In genomic region chr14:122901715-122902114, GRCm38 (mm10) we compare ENCODE assay signal across 10 mouse cellular contexts. TPM values are rescaled to one million over a fixed set of nuclear protein-coding genes. Genes with fewer than 3 reads are reported as not detected.
A peak's percentile ranks its signal among the peaks of the same experiment; 100 is the strongest.
DNase-seq lines count a peak whose midpoint lies in the region; ATAC-seq and TF ChIP-seq lines count a peak whose summit lies in the region.
"Had no signal": no experiment of that assay in that cellular context is flagged by ENCODE, and none has a peak within 500 bp of the region (broad histone marks: within the 10 kb centered on the region; RNA-seq: fewer than 3 reads in every experiment).

No protein-coding gene starts in this region.

- no peaks in the 10 kb centered on the region for H3K27me3 ChIP-seq in hindbrain, postnatal 0 days (ENCODE audit: insufficient read depth, low read length)
- no peaks in the 10 kb centered on the region for H3K27me3 ChIP-seq in hindbrain, embryonic 10.5 days (ENCODE audit: insufficient read depth, poor library complexity, severe bottlenecking)
- H3K27me3 ChIP-seq in liver, embryonic 12.5 days (replicated peaks) = no peaks in the 10 kb centered on the region
- H3K27me3 ChIP-seq in intestine, embryonic 15.5 days (replicated peaks) = no peaks in the 10 kb centered on the region
- H3K27me3 ChIP-seq: limb, embryonic 12.5 days; lung, embryonic 15.5 days had no signal

- H3K36me3 ChIP-seq in hindbrain, postnatal 0 days (ENCODE audit: insufficient read depth, low read length) = no peaks in the 10 kb centered on the region
- H3K36me3 ChIP-seq in hindbrain, embryonic 10.5 days = no peaks in the 10 kb centered on the region
- H3K36me3 ChIP-seq in liver, embryonic 12.5 days = peaks cover 4% of the 10 kb centered on the region; the same call in 1 of the 2 replicates
- no peaks in the 10 kb centered on the region for H3K36me3 ChIP-seq in intestine, embryonic 15.5 days
- H3K36me3 ChIP-seq: limb, embryonic 12.5 days; lung, embryonic 15.5 days had no signal

- no peak overlapping the region for H3K4me2 ChIP-seq in hindbrain, postnatal 0 days (ENCODE audit: low read depth, low read length)
- H3K4me2 ChIP-seq in liver, embryonic 12.5 days = no peak overlapping the region
- H3K4me2 ChIP-seq in intestine, embryonic 15.5 days (replicated peaks) = peak overlapping the region; percentile 18; the same call in 1 of the 2 replicates
- H3K4me2 ChIP-seq: limb, embryonic 12.5 days; lung, embryonic 15.5 days had no signal

- no peak for TF ChIP-seq CTCF in hindbrain, postnatal 0 days (IDR thresholded peaks at IDR 0.05; ENCODE audit: low read depth)

- H3K4me3 ChIP-seq in hindbrain, postnatal 0 days (ENCODE audit: low read length) = no peak overlapping the region
- no peak overlapping the region for H3K4me3 ChIP-seq in hindbrain, embryonic 10.5 days
- H3K4me3 ChIP-seq in liver, embryonic 12.5 days = no peak overlapping the region
- H3K4me3 ChIP-seq in intestine, embryonic 15.5 days (replicated peaks) = no peak overlapping the region
- H3K4me3 ChIP-seq: limb, embryonic 12.5 days; lung, embryonic 15.5 days had no signal

- peak overlapping the region; percentile 20; the same call in 1 of the 2 replicates for H3K27ac ChIP-seq in hindbrain, postnatal 0 days
- H3K27ac ChIP-seq in hindbrain, embryonic 10.5 days = no peak overlapping the region
- no peak overlapping the region for H3K27ac ChIP-seq in liver, embryonic 12.5 days
- H3K27ac ChIP-seq in intestine, embryonic 15.5 days = 0 out of 2 replicates have a peak overlapping the region, but pooled peaks have one; percentile 4
- H3K27ac ChIP-seq: limb, embryonic 12.5 days; lung, embryonic 15.5 days had no signal

- no peak for DNase-seq in hindbrain, postnatal 0 days (ENCODE audit: low spot score)
- no peak for DNase-seq in hindbrain, embryonic 10.5 days (ENCODE audit: low spot score)
- DNase-seq in liver = no peak
- no peak for DNase-seq in c-Kit-positive CD71-positive TER-119-positive erythroid progenitor cells, embryonic 14.5 days (ENCODE audit: low spot score)
- no peak for DNase-seq in layer of hippocampus, adult 9-10 months (ENCODE audit: low spot score)
- DNase-seq: gastrocnemius, postnatal 36 days had no signal

- H3K4me1 ChIP-seq in hindbrain, postnatal 0 days (ENCODE audit: insufficient read depth, low read length) = peaks cover 5% of the 10 kb centered on the region; the same call in 1 of the 2 replicates
- no peaks in the 10 kb centered on the region for H3K4me1 ChIP-seq in hindbrain, embryonic 10.5 days (replicated peaks)
- no peaks in the 10 kb centered on the region for H3K4me1 ChIP-seq in liver, embryonic 12.5 days
- H3K4me1 ChIP-seq in intestine, embryonic 15.5 days (replicated peaks) = peaks cover 11% of the 10 kb centered on the region

- ATAC-seq in hindbrain, postnatal 0 days = no peak
- ATAC-seq in liver, embryonic 12.5 days = 0 out of 2 replicates have a peak, but pooled peaks have one; percentile 21
- peak; percentile 32 for ATAC-seq in intestine, embryonic 15.5 days

- 79% methylated on average over 2 of the region's 2 CpGs for WGBS in hindbrain, postnatal 0 days
- 83% methylated on average over 2 of the region's 2 CpGs for WGBS in hindbrain, embryonic 10.5 days
- 58% methylated on average over 2 of the region's 2 CpGs for WGBS in liver, embryonic 12.5 days (ENCODE audit: insufficient replicate concordance)
- 79% methylated on average over 2 of the region's 2 CpGs for WGBS in intestine, embryonic 15.5 days

- no peak overlapping the region for H3K9ac ChIP-seq in hindbrain, postnatal 0 days (replicated peaks; ENCODE audit: low read length)
- H3K9ac ChIP-seq in liver, embryonic 12.5 days = no peak overlapping the region
- no peak overlapping the region for H3K9ac ChIP-seq in intestine, embryonic 15.5 days
- H3K9ac ChIP-seq: limb, embryonic 12.5 days; lung, embryonic 15.5 days had no signal

- H3K9me3 ChIP-seq in hindbrain, postnatal 0 days (ENCODE audit: low read length) = no peaks in the 10 kb centered on the region
- peaks cover under 1% of the 10 kb centered on the region; the same call in 1 of the 2 replicates for H3K9me3 ChIP-seq in hindbrain, embryonic 10.5 days
- H3K9me3 ChIP-seq in liver, embryonic 12.5 days (replicated peaks) = no peaks in the 10 kb centered on the region
- no peaks in the 10 kb centered on the region for H3K9me3 ChIP-seq in intestine, embryonic 15.5 days
- H3K9me3 ChIP-seq: limb, embryonic 12.5 days; lung, embryonic 15.5 days had no signal

RNA-seq across cellular contexts. Expression of gene Ggact, which starts 11.8 kb away (rescaled TPM):
- total RNA-seq in hindbrain, postnatal 0 days (2014; rRNA removed) = 18.4 and 36.5 TPM in 2 replicates
- 27.9 and 29.1 TPM in 2 replicates for polyA plus RNA-seq in hindbrain, postnatal 0 days (2015; fragmentation: Nextera tagmentation; extraction: Ambion mirVana)
- polyA plus RNA-seq in hindbrain, embryonic 10.5 days (2016; fragmentation: Nextera tagmentation; extraction: Ambion mirVana) = 4.3 and 5.8 TPM in 2 replicates
- 14.3 and 16.1 TPM in 2 replicates for polyA plus RNA-seq in liver, embryonic 12.5 days (2016; fragmentation: Nextera tagmentation; extraction: Ambion mirVana)
- 45.1 and 50.3 TPM in 2 replicates for polyA plus RNA-seq in intestine, embryonic 15.5 days (2015; fragmentation: Nextera tagmentation; extraction: Ambion mirVana)

Comparison
In these comparisons a context has a peak if more than half of its experiments do, and no peak if none do; other contexts are left out.
1. H3K27ac ChIP-seq: peak in hindbrain, postnatal 0 days (single experiment) and intestine, embryonic 15.5 days (single experiment); none in hindbrain, embryonic 10.5 days (single experiment) and liver, embryonic 12.5 days (single experiment).